Mouse (Mus musculus) C2C12 (cell line): ENCODE data around the gene Sco2.

ENCODE experiments used
- CTCF ChIP-seq: IDR thresholded peaks from one replicate; pipeline ENCODE4 v1.5.1; 2011; ENCODE audit not compliant: control insufficient read depth, insufficient read depth, insufficient read length
- FOSL1 ChIP-seq: IDR thresholded peaks from one replicate; pipeline ENCODE4 v1.8.0; 2011; ENCODE audit warnings: mild to moderate bottlenecking, low read length; ENCODE audit not compliant: poor library complexity, insufficient read depth, severe bottlenecking
- MAX ChIP-seq: IDR thresholded peaks from one replicate; pipeline ENCODE4 v1.6.1; 2011; ENCODE audit warnings: mild to moderate bottlenecking, control low read depth
- MYOD1 ChIP-seq: IDR thresholded peaks from one replicate; pipeline ENCODE4 v1.6.1; 2011; ENCODE audit warnings: low read depth; ENCODE audit not compliant: control insufficient read depth, insufficient read length
- MYOG ChIP-seq: IDR thresholded peaks from one replicate; pipeline ENCODE4 v1.6.1; 2011; ENCODE audit not compliant: control insufficient read depth, insufficient read length; ENCODE audit errors: extremely low read depth
- USF1 ChIP-seq: IDR thresholded peaks from one replicate; pipeline ENCODE4 v1.6.1; 2011; ENCODE audit warnings: low read depth, mild to moderate bottlenecking, control low read depth, moderate library complexity

DNA sequence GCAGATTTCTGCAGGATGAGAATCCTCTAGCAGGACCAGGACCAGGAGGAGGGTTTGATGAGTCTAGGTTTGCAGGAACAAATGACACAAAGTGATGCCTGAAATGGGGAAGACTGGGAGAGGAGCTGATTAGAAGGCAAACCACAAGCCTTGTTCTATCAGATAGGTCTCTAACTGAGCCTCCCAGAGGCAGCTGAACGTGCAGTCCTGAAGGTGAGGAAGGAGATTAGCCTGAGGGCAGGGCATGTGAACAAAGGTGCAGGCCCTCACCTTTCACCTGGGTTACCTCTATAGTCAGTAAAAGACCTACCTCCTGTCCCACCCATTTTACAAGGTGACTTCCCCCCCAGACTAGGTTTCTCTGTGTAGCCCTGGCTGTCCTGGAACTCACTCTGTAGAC is 26.1 kb upstream of the Sco2 start:
- no peak for TF ChIP-seq MYOD1
- TF ChIP-seq CTCF: no peak
- TF ChIP-seq MAX: no peak
- TF ChIP-seq USF1: no peak
- TF ChIP-seq MYOG: no peak
- no peak for TF ChIP-seq FOSL1
